Mouse (Mus musculus) spleen, adult 2 months (tissue): ENCODE results near the gene Tsga10.

ENCODE experiments used
- CTCF ChIP-seq: fragments of 200-500 bp; IDR thresholded peaks from 2 replicates; pipeline ENCODE4 v1.5.1; 2011; ENCODE audit warnings: mild to moderate bottlenecking, inconsistent platforms; ENCODE audit not compliant: insufficient read depth, insufficient read length, insufficient replicate concordance; ENCODE audit errors: extremely low read depth
- POLR2A ChIP-seq: fragments of 200-500 bp; IDR thresholded peaks from 2 replicates; pipeline ENCODE4 v1.6.1; 2011; ENCODE audit warnings: low read depth, low read length, inconsistent platforms

DNA sequence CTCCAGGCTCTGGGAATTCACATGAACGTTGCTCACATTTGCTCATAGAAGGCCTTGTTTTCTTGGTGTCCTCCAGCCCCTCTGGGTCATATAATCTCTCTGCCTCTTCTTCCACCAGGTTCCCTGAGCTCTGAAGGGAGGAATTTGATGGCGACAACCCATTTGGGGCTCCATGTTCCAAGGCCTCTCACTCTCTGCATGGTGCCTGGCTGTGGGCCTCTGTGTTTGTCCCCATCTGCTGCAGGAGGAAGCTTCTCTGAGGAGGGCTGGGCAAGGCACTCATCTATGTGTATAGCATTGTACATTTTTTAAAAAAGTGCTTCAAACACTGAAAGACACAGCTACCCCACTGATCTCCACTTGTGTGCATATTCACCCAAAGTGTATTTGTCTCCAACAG lies 34.5 kb downstream of the Tsga10 start:
- no peak for TF ChIP-seq CTCF
- TF ChIP-seq POLR2A: no peak
